Mouse (Mus musculus) small intestine, adult 2 months (tissue): ENCODE data around the gene Gm7879. TPM values are rescaled to one million over a fixed set of nuclear protein-coding genes. Genes with fewer than 3 reads are reported as not detected.

ENCODE experiments used
- H3K27ac ChIP-seq: fragments of 200-500 bp; 2 replicates; pipeline ENCODE4 v1.5.1; 2012; ENCODE audit warnings: low read depth, low read length, control low read depth, inconsistent platforms; ENCODE audit not compliant: insufficient read depth
- H3K27me3 ChIP-seq: fragments of 200-500 bp; 2 replicates; pipeline ENCODE4 v1.6.1; 2012; ENCODE audit warnings: mild to moderate bottlenecking, moderate library complexity, low read length, inconsistent platforms; ENCODE audit not compliant: control insufficient read depth, insufficient read depth
- H3K36me3 ChIP-seq: fragments of 200-500 bp; 2 replicates; pipeline ENCODE4 v1.6.1; 2012; ENCODE audit warnings: mild to moderate bottlenecking, low read length, control low read depth, inconsistent platforms; ENCODE audit not compliant: control insufficient read depth, insufficient read depth
- H3K4me1 ChIP-seq: fragments of 200-500 bp; 2 replicates; pipeline ENCODE4 v1.6.1; 2012; ENCODE audit warnings: low read length, inconsistent platforms, mixed read lengths; ENCODE audit not compliant: control insufficient read depth, insufficient read depth, insufficient read length
- H3K4me3 ChIP-seq: fragments of 200-500 bp; 2 replicates; pipeline ENCODE4 v1.5.1; 2012; ENCODE audit warnings: low read depth, mild to moderate bottlenecking, control low read depth, inconsistent platforms, low read length, moderate library complexity
- CTCF ChIP-seq: fragments of 200-500 bp; IDR thresholded peaks from 2 replicates; pipeline ENCODE4 v1.5.1; 2012; ENCODE audit warnings: low read depth, mild to moderate bottlenecking, control low read depth, inconsistent platforms, low read length, moderate library complexity, mixed read lengths; ENCODE audit not compliant: insufficient replicate concordance, insufficient read length; ENCODE audit errors: extremely low read depth
- POLR2A ChIP-seq: fragments of 200-500 bp; IDR thresholded peaks from 2 replicates; pipeline ENCODE4 v1.6.1; 2012; ENCODE audit warnings: low read depth, mild to moderate bottlenecking, control low read depth, inconsistent platforms, low read length, moderate library complexity
- WGBS: fragments of 180-500 bp; shearing (Covaris S2); methylation state at CpG from one replicate; pipeline ENCODE4 v1.1.7; 2018; 5-methylcytosine and 5-hydroxymethylcytosine counted together
- polyA plus RNA-seq: library from polyadenylated mRNA; depleted of rRNA; stranded (reverse); fragments of >200 nt; gene quantifications from 2 replicates; pipeline ENCODE4 v1.2.3, GENCODE M21; 2012

The Gm7879 gene
- polyA plus RNA-seq, 1 experiment: not detected

DNA sequence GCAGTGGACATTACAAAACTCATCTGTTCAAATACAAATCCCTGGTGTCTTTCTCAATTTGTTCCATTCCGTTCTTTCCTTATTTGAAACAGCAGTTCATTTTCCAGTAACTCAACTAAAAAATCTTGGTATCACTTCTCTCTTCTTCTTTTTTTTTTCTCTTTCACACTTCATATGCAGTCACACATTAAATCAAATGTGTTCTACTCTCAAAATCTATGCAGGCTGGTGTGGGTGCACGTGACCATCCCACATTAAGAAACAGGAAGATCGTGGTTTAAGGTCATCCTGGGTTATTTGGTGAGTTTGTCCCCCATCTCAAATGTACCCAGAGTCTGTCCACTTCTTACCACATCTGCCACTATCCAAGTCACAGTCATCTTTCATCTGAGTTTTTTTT is 30.9 kb upstream of the Gm7879 start:
- Histone ChIP-seq H3K27ac (no peak overlapping the region; the same call in 1 of the 2 replicates), H3K27me3 (no peaks in the 10 kb centered on the region), H3K4me3 (no peak overlapping the region), H3K4me1 (peaks cover 2% of the 10 kb centered on the region; the same call in 1 of the 2 replicates), H3K36me3 (peaks cover 21% of the 10 kb centered on the region)
- no peak for TF ChIP-seq CTCF
- WGBS: 82% methylated on average over 3 of the region's 3 CpGs

DNA sequence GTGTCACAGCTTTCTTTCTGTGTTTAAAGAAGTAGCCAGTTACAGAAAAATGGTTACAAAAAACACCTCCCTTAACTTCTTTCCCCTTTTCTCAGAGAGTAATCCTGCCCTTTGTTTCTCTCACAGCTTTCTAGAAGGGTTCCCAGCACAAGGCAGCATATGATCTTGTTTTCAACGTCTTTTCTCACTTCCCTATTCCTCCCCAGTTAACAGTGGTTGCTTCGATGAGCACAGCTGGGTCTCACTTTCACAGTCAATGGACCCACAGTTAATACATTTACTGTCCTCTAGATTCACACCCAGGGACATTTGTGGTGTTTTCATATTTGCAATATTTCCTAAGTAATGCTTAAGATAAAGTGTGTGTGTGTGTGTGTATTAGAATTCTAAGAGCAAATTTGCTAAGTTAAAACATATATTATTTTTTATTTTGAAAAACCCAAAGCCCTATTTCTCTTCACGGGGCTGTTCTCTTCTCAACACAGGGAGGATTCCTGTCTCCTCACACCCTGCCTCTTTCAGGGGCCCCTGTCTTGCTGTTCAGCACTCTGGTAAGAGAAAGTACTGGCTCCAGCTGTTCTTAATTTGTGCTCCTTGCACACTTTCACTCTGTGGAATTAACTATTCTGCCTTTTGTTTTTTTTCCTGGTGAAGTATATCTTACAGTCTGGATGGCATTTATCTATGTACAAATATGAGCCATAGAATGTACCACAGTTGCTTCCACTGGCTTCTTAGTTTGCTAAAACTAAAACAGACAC is 27.7 kb upstream of the Gm7879 start:
- H3K27ac ChIP-seq: no peak overlapping the region
- TF ChIP-seq POLR2A (no peak), CTCF (no peak)
- no peak overlapping the region for H3K4me3 ChIP-seq
- no peaks in the 10 kb centered on the region for H3K27me3 ChIP-seq
- 50% methylated on average over 3 of the region's 3 CpGs for WGBS
- H3K36me3 ChIP-seq: peaks cover 24% of the 10 kb centered on the region
- H3K4me1 ChIP-seq: peaks cover 2% of the 10 kb centered on the region; the same call in 1 of the 2 replicates

DNA sequence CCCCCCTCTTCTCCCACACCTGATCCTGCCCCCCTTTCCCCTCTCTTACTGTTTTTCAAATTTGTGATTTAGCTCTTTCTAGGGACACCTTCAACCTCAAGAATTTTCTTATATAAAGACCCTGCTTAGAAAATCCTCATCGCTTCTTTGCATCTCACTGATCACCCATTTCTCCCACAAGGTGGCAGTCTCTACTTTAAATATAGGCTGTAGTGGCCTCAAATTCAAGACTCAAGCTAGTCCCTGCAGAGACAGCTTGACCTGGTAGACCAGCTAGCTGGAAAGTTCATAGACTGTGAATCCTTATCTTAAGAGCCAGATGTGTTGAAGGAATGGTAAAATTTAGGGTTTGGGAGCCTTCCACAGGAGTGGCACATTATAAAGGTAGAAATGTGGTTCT is 20.6 kb upstream of the Gm7879 start:
- TF ChIP-seq POLR2A (no peak), CTCF (no peak)
- WGBS: 36% methylated on average over 1 of the region's 1 CpGs
- peaks cover 5% of the 10 kb centered on the region for H3K36me3 ChIP-seq
- no peak overlapping the region for H3K4me3 ChIP-seq
- peaks cover 2% of the 10 kb centered on the region; the same call in 1 of the 2 replicates for H3K4me1 ChIP-seq
- H3K27me3 ChIP-seq: no peaks in the 10 kb centered on the region
- H3K27ac ChIP-seq: no peak overlapping the region

DNA sequence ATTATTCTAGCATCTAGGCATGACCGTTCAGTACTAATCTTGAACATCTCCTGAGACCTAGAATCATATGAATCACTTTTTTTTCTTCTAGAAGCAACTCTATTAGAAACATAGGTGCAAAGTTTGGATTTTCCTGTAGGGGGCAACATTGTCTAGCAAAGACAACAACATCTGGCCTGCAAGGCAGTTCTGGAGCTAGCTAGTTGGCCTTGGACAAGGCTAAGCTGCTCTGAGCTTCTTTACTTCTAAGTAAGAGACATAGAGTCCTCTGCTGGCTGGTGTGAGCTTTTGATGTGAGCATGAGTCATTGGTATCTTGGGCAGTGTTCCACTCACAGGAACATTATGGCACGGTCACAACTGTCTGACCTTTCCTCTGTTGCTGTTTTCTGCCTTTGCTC is 18.8 kb upstream of the Gm7879 start:
- 53% methylated on average over 2 of the region's 2 CpGs for WGBS
- H3K36me3 ChIP-seq: peaks cover 3% of the 10 kb centered on the region; the same call in 1 of the 2 replicates
- H3K27ac ChIP-seq: no peak overlapping the region
- TF ChIP-seq CTCF (peak; percentile 40; the same call in 1 of the 2 replicates), POLR2A (no peak)
- H3K4me3 ChIP-seq: no peak overlapping the region
- H3K4me1 ChIP-seq: peaks cover 2% of the 10 kb centered on the region; the same call in 1 of the 2 replicates
- no peaks in the 10 kb centered on the region for H3K27me3 ChIP-seq

DNA sequence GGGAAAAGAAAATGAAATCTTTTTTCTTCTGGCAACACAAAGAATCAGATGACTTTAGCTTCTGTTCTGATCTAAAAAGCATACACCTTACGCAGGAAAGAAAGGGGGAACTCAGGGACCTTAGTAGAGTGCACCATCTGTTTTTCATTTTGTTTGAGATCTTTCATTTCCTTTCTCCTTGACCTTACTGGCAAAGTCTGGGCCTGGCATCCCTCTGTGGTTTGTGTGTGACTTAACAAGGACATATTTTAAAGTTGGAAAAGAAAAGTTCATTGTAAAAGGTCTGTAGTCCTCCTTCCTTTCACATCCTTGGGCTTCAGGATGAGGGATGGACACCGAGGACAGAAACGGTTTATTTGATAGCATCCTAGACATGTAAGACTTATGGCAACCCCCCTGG is 17.0 kb upstream of the Gm7879 start:
- Histone ChIP-seq H3K27ac (no peak overlapping the region), H3K27me3 (no peaks in the 10 kb centered on the region), H3K4me3 (no peak overlapping the region), H3K4me1 (peaks cover 2% of the 10 kb centered on the region; the same call in 1 of the 2 replicates), H3K36me3 (peaks cover 10% of the 10 kb centered on the region)
- 91% methylated on average over 3 of the region's 3 CpGs for WGBS
- TF ChIP-seq POLR2A (no peak), CTCF (no peak)

DNA sequence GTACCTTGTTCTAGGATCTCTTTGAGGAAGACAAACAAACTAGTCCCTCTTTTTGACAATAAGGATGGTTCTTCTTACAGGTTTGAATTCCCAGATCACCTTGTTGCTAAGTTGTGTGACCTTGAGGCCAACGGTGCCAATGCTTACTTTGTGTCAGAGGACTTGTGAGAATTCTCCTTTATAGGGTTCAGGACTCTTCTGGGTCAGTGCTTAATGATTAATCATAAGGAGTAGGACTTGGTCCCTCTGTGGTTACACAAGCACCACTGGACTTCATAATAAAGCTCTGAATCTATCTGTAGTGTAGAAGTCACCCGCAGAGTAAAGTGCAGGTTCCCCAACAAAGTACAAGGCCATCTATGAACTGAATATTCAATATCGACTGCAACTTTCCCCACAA is 8.3 kb upstream of the Gm7879 start:
- no peak overlapping the region for H3K4me3 ChIP-seq
- 40% methylated on average over 3 of the region's 3 CpGs for WGBS
- H3K36me3 ChIP-seq: peaks cover 49% of the 10 kb centered on the region
- peak overlapping the region; percentile 20; the same call in 1 of the 2 replicates for H3K27ac ChIP-seq
- peaks cover 4% of the 10 kb centered on the region; the same call in 1 of the 2 replicates for H3K4me1 ChIP-seq
- TF ChIP-seq CTCF: no peak
- TF ChIP-seq POLR2A: no peak
- H3K27me3 ChIP-seq: no peaks in the 10 kb centered on the region

DNA sequence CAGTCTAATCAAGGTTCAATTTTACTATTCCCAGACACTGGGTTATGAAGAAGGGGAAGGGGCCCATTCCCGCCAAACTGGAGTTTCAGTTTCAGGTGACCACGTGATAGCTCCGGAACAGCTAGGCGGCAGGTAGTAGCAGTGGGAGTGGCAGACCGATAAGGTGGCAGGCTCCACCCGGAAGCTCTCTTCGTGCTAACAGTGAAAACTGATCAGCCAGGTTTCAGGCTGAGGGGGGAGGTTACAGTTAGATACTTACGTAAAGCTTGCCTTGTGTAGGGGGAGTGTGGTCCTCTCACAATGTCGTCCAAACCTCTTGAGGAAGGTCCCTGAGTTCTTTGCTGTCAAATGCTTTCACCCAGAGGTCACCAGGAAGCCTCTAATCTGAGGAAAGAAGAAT is 3.7 kb upstream of the Gm7879 start:
- Histone ChIP-seq H3K27me3 (no peaks in the 10 kb centered on the region), H3K4me3 (no peak overlapping the region), H3K4me1 (peaks cover 5% of the 10 kb centered on the region; the same call in 1 of the 2 replicates), H3K27ac (peak overlapping the region; percentile 82), H3K36me3 (peaks cover 28% of the 10 kb centered on the region)
- WGBS: 25% methylated on average over 9 of the region's 9 CpGs
- no peak for TF ChIP-seq POLR2A
- no peak for TF ChIP-seq CTCF
